Mouse (Mus musculus) left cerebral cortex, postnatal 10 days (tissue): ENCODE results near the gene 1700018B08Rik. TPM values are rescaled to one million over a fixed set of nuclear protein-coding genes. Genes with fewer than 3 reads are reported as not detected.

ENCODE experiments used
- DNase-seq, 2 experiments: peaks; one replicate each; pipeline ENCODE4 v3.0.0; 2021 to 2022; ENCODE audit warnings: low spot score in 2 of 2, mixed read lengths in 1 of 2; ENCODE audit errors: extremely low spot score in 1 of 2
- intact Hi-C: fragments of 180-260 bp; cut with DNase I; formaldehyde crosslinking; loops from one replicate; pipeline ENCODE4 v1.15.1; 2025
- total RNA-seq, 2 experiments: library from RNA; stranded (reverse); gene quantifications; 2 replicates each; pipeline ENCODE4 v1.2.3; 2021

The 1700018B08Rik gene
- total RNA-seq, 2 experiments from 2014 or later = not detected

- intact Hi-C loops = no loop called here
- no peak for DNase-seq
These were observed 26.2 kb upstream of the 1700018B08Rik start for GRCm38 (mm10) chr8:121570335-121570734.

- DNase-seq = no peak
These were observed 24.2 kb upstream of the 1700018B08Rik start for GRCm38 (mm10) chr8:121568321-121568720.

GRCm38 (mm10) chr8:121563701-121564100 is 19.6 kb upstream of the 1700018B08Rik start:
- intact Hi-C loops = no loop called here

More at GRCm38 (mm10) chr8:121568321-121568720, 24.2 kb upstream of the 1700018B08Rik start:
- intact Hi-C loops = no loop called here

GRCm38 (mm10) chr8:121562941-121563351 is 18.8 kb upstream of the 1700018B08Rik start:
- no peak for DNase-seq
- intact Hi-C loops = no loop called here

More at GRCm38 (mm10) chr8:121563701-121564100, 19.6 kb upstream of the 1700018B08Rik start:
- DNase-seq = no peak

GRCm38 (mm10) chr8:121561636-121562345 is 17.7 kb upstream of the 1700018B08Rik start:
- intact Hi-C loops = no loop called here
- peak in 1 of 2 experiments; percentile 49 for DNase-seq

- intact Hi-C loops = no loop called here
- DNase-seq = peak in 1 of 2 experiments; percentile 12
These were observed 16.4 kb upstream of the 1700018B08Rik start for GRCm38 (mm10) chr8:121560432-121561100.

- DNase-seq = peak in 1 of 2 experiments; percentile 19
- intact Hi-C loops = no loop called here
These were observed 15.7 kb upstream of the 1700018B08Rik start for GRCm38 (mm10) chr8:121559801-121560200.

GRCm38 (mm10) chr8:121558538-121558937 is 14.4 kb upstream of the 1700018B08Rik start:
- no peak for DNase-seq
- intact Hi-C loops = no loop called here

- peak in 1 of 2 experiments; percentile 9 for DNase-seq
- intact Hi-C loops = no loop called here
These were observed 13.6 kb upstream of the 1700018B08Rik start for GRCm38 (mm10) chr8:121557746-121558145.

GRCm38 (mm10) chr8:121553831-121554475 is 9.8 kb upstream of the 1700018B08Rik start:
- intact Hi-C loops = no loop called here
- DNase-seq = peak in 1 of 2 experiments; percentile 27

GRCm38 (mm10) chr8:121552506-121552905 is 8.4 kb upstream of the 1700018B08Rik start:
- DNase-seq = peak in 1 of 2 experiments; percentile 19
- intact Hi-C loops = no loop called here

GRCm38 (mm10) chr8:121551065-121551985 is 7.2 kb upstream of the 1700018B08Rik start:
- intact Hi-C loops = no loop called here
- DNase-seq = peak in 1 of 2 experiments; percentile 33

- peak in 1 of 2 experiments; percentile 23 for DNase-seq
- intact Hi-C loops = no loop called here
These were observed 5.9 kb upstream of the 1700018B08Rik start for GRCm38 (mm10) chr8:121550056-121550455.

- DNase-seq = peak; percentile 63 to 74
- intact Hi-C loops = loop anchor here (5.0 kb wide), 1 partner anchor 45 kb away; the partner anchor contains the start of gene Map1lc3b
These were observed 3.0 kb upstream of the 1700018B08Rik start for GRCm38 (mm10) chr8:121547132-121547531.

- intact Hi-C loops = loop anchor here (5.0 kb wide), 1 partner anchor 47 kb away; the partner anchor contains the start of gene Map1lc3b
- peak in 1 of 2 experiments; percentile 21 for DNase-seq
These were observed 816 bp upstream of the 1700018B08Rik start for GRCm38 (mm10) chr8:121544936-121545335.

- intact Hi-C loops = no loop called here
- peak in 1 of 2 experiments; percentile 50 for DNase-seq
These were observed 1.2 kb downstream of the 1700018B08Rik start for GRCm38 (mm10) chr8:121542901-121543300.

- intact Hi-C loops = no loop called here
- peak in 1 of 2 experiments; percentile 20 for DNase-seq
These were observed 2.3 kb downstream of the 1700018B08Rik start for GRCm38 (mm10) chr8:121541862-121542261.

- peak in 1 of 2 experiments; percentile 37 for DNase-seq
- intact Hi-C loops = no loop called here
These were observed 11.7 kb downstream of the 1700018B08Rik start for GRCm38 (mm10) chr8:121532381-121532780.
